Mouse (Mus musculus): ENCODE results near the gene Hoxd1. TPM values are rescaled to one million over a fixed set of nuclear protein-coding genes. Genes with fewer than 3 reads are reported as not detected.
A peak's percentile ranks its signal among the peaks of the same experiment; 100 is the strongest.

Hoxd1 gene
- total RNA-seq, 2 experiments from 2014 or later: not detected

DNA sequence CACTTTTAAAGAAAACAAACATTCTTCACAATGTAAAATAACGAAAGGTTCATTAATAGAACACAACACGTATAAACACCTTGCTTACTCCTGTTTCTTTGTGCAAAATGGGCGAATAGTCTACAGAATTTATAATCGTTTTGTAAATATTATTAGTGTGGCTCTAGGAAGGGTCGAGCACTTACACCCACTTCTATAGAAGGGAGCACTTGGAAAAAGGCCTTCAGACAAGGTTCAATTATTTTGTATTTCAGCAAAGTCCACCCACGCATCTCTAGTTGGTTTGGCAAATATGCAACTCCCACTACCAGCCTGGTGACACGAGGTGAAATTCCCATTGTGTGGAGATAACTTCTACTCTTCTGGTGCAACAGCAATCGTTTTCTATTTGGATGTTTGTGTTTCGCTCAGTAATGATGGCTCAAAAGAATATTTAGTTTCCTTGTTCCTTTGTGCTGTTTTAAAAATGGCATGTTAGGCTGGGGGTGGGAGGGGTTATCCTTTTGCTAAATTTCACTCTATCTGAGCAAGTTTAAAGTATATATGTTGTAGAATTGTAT, 14.3 kb upstream of the Hoxd1 start:
- no peak for DNase-seq

GRCm38 (mm10) chr2:74749337-74750121, 13.3 kb upstream of the Hoxd1 start:
- peak; percentile 44 for DNase-seq

DNA sequence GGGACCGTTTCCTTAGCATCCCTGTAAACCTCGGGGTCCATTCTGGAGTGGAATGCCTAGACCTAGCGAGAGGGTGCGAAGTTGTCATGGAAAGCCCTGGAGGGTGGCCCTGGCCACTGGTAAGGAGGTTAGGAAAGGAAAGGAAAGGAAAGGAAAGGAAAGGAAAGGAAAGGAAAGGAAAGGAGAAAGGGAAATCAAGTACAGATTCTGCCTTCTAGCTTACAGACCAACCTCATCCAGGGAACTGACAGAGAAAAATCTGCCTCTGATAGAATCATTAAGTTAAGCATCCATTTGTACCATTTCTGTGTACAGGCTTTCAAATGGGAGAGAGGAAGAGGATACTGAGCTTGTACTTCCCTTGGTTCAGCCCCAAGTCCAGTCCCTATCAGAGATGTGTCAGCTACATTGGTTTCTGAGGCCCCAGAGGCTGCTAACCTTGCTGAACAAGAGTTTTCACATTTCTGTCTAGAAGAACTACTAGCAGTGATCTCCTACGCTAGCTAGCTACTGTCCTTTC, 12.0 kb upstream of the Hoxd1 start:
- no peak for DNase-seq

- DNase-seq: no peak
These were observed 10.9 kb upstream of the Hoxd1 start for GRCm38 (mm10) chr2:74751861-74752260.

GRCm38 (mm10) chr2:74752431-74753174, 10.2 kb upstream of the Hoxd1 start:
- DNase-seq: no peak

GRCm38 (mm10) chr2:74753175-74753523, 9.6 kb upstream of the Hoxd1 start:
- no peak for DNase-seq

DNA sequence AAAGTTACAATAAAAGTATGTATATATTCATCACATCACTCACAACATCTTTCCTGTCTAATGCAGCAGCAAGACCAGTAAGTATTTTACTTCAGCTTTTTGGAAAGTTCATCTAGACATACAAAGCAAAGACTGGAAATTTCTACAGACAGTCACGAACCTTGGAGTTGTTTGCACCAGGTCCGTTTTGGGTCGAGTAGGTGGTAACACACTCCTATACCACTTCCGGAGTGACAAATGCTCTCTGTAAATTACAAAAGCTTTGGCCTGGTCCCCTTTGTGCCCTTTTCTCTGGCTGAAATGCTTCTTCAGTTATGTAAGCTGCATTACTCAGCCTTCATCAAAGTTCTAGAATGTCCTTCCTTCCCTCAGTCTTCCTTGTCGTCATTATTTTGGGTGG, 9.1 kb upstream of the Hoxd1 start:
- DNase-seq: no peak

- no peak for DNase-seq
These were observed 2.6 kb upstream of the Hoxd1 start for GRCm38 (mm10) chr2:74760146-74760545.

GRCm38 (mm10) chr2:74761941-74762340, 839 bp upstream of the Hoxd1 start:
- no peak for DNase-seq

DNA sequence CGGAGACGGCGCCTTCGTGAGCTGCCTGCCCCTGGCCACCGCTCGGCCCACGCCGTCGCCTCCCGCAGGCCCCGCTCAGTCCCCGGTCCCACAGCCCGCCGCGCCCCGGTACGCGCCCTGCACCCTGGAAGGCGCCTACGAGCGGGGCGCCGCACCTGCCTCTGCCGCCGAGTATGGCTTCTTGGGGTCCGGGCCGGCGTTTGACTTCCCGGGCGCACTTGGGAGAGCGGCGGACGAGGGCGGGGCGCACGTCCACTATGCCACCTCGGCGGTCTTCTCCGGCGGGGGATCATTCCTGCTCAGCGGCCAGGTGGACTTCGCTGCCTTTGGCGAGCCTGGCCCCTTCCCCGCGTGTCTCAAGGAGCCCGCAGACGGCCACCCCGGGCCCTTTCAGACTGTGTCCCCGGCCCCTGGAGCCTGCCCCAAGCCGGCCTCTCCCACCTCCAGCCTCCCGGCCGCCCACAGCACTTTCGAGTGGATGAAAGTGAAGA, 510 bp downstream of the Hoxd1 start:
- DNase-seq: no peak

DNA sequence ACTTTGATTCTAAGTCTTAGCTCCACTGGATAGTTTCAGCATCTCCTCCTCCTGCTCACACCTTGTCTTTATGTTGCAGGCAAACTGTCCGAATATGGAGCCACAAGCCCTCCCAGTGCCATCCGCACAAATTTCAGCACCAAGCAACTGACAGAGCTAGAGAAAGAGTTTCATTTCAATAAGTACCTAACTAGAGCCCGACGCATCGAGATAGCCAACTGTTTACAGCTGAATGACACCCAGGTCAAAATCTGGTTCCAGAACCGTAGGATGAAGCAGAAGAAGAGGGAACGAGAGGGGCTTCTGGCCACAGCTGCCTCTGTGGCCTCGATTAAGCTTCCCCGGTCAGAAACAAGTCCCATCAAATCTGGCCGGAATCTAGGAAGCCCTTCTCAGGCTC, 1.2 kb downstream of the Hoxd1 start:
- DNase-seq: no peak

GRCm38 (mm10) chr2:74774359-74774758, 11.6 kb downstream of the Hoxd1 start:
- DNase-seq: no peak

DNA sequence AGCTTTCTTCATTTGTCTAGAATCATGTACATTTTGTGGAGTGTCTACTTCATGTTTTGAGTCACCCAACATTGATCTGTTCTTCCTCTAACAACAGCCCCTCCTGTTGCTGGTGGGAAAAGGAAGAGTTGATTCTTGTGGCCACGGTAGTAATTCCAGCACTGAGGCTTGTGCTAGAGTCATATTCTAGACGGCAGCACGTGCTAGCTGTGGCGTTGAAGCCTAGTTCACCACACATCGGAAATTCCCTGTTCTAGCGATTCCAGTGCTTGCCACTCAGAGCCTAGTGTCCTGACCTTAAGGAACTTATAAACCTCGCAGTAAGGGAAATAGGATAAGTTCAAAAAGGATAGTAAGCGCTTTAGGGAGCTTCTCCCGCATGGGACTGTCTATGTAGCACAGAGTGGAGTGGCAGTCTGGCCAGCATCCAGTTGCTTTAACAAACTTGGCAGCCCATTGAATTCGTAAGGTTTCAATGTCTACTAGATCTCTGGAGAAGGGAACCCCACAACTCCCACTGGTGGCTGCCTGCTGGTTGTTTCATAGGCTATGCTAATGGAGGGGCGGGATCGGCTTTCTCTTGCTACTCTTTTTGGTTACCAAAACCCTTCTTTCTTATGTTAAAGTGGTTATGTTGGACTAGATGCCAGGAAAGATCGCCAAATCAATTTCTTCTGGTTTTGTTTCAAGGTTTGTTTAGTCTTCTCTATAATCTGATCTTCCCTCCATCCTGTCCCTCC, 14.9 kb downstream of the Hoxd1 start:
- peak; percentile 18 for DNase-seq

- no peak for DNase-seq
These were observed 18.6 kb downstream of the Hoxd1 start for GRCm38 (mm10) chr2:74781386-74781785.

GRCm38 (mm10) chr2:74795531-74795930, 32.8 kb downstream of the Hoxd1 start:
- DNase-seq: no peak

GRCm38 (mm10) chr2:74808431-74808830, 45.7 kb downstream of the Hoxd1 start:
- no peak for DNase-seq

Small RNA genes lying within 50 kb of the gene (microRNA-seq; reads per million reads assigned to microRNA genes)
- gene Mir10b: 14,400 reads per million, percentile 95 among the genes with 10 or more reads in this experiment

Other genes with a start within 250 kb of the Hoxd1 start
- 10 to 100 TPM; 12.2 to 21.7 TPM for gene Lnpk, start 183.5 kb upstream of the Hoxd1 start, total RNA-seq (2021)
- not detected for gene Evx2, start 103.4 kb upstream of the Hoxd1 start, total RNA-seq (2021)
- gene Hoxd13, start 94.7 kb upstream of the Hoxd1 start, total RNA-seq (2021): not detected
- gene Hoxd12, start 88.0 kb upstream of the Hoxd1 start, total RNA-seq (2021): not detected
- not detected for gene Hoxd11, start 83.4 kb upstream of the Hoxd1 start, total RNA-seq (2021)
- under 1 TPM; 0.15 to 0.27 TPM for gene Hoxd10, start 71.1 kb upstream of the Hoxd1 start, total RNA-seq (2021)
- gene Hoxd9, start 65.3 kb upstream of the Hoxd1 start, total RNA-seq (2021): 1 to 10 TPM; 4.6 TPM
- 10 to 100 TPM; 25.0 to 26.2 TPM for gene Hoxd8, start 58.4 kb upstream of the Hoxd1 start, total RNA-seq (2021)
- gene Hoxd3, start 51.1 kb upstream of the Hoxd1 start, total RNA-seq (2021): under 1 TPM; 0.33 to 0.42 TPM
- 10 to 100 TPM in 1 of 2 experiments, 1 to 10 TPM in 1; 7.0 to 18.8 TPM for gene Hoxd4, start 51.1 kb upstream of the Hoxd1 start, total RNA-seq (2021)
- 1 to 10 TPM in 1 of 2 experiments, under 1 TPM in 1; 0.69 to 1.7 TPM for gene Gm28230, start 36.3 kb upstream of the Hoxd1 start, total RNA-seq (2021)
- 100 to 1,000 TPM; 107 to 135 TPM for gene Mtx2, start 62.8 kb downstream of the Hoxd1 start, total RNA-seq (2021)